Mouse (Mus musculus) ES-Bruce4 (cell line): ENCODE data around the gene Ddn.

Experiments
- CTCF ChIP-seq: IDR thresholded peaks from one replicate; pipeline ENCODE4 v1.8.1; 2011; ENCODE audit warnings: low read depth, low read length
- POLR2A ChIP-seq: IDR thresholded peaks from one replicate; pipeline ENCODE4 v1.8.1; 2011; ENCODE audit warnings: low read length; ENCODE audit not compliant: insufficient read depth

- TF ChIP-seq CTCF (no peak), POLR2A (no peak)
These were observed 32.8 kb downstream of the Ddn start for GRCm38 (mm10) chr15:98776280-98777004.
